Mouse (Mus musculus) embryonic facial prominence, embryonic 13.5 days (tissue): ENCODE data around the gene Caskin1. TPM values are rescaled to one million over a fixed set of nuclear protein-coding genes. Genes with fewer than 3 reads are reported as not detected.

Source experiments
- ATAC-seq: fragments of 200-750 bp; cut with Nextera tagmentation; 2 replicates; pipeline ENCODE4 v1.8.0; 2017; ENCODE audit warnings: low read depth; ENCODE audit not compliant: insufficient number of reproducible peaks, insufficient read depth, low FRiP score, low TSS enrichment
- H3K27ac ChIP-seq: fragments of 300-500 bp; sonication (generic); 2 replicates; pipeline ENCODE4 v1.5.1; 2015; ENCODE audit warnings: moderate library complexity, mild to moderate bottlenecking, inconsistent platforms
- H3K27me3 ChIP-seq: fragments of 300-500 bp; sonication (generic); 2 replicates; pipeline ENCODE4 v1.6.1; 2015; ENCODE audit warnings: mild to moderate bottlenecking, inconsistent platforms
- H3K36me3 ChIP-seq: fragments of 300-500 bp; sonication (generic); 2 replicates; pipeline ENCODE4 v1.6.1; 2015; ENCODE audit warnings: mild to moderate bottlenecking, inconsistent platforms
- H3K4me1 ChIP-seq: fragments of 300-500 bp; sonication (generic); 2 replicates; pipeline ENCODE4 v1.6.1; 2015; ENCODE audit warnings: inconsistent platforms
- H3K4me2 ChIP-seq: fragments of 300-500 bp; sonication (generic); 2 replicates; pipeline ENCODE4 v1.6.1; 2015; ENCODE audit warnings: moderate library complexity, mild to moderate bottlenecking, inconsistent platforms
- H3K4me3 ChIP-seq: fragments of 300-500 bp; sonication (generic); 2 replicates; pipeline ENCODE4 v1.5.1; 2015; ENCODE audit warnings: mild to moderate bottlenecking, inconsistent platforms
- H3K9ac ChIP-seq: fragments of 300-500 bp; sonication (generic); 2 replicates; pipeline ENCODE4 v1.6.1; 2015; ENCODE audit warnings: mild to moderate bottlenecking, inconsistent platforms
- H3K9me3 ChIP-seq: fragments of 300-500 bp; sonication (generic); 2 replicates; pipeline ENCODE4 v1.6.1; 2016; ENCODE audit warnings: inconsistent platforms
- WGBS: fragments of 180-500 bp; shearing (Covaris S2); methylation state at CpG from one replicate; pipeline ENCODE4 v1.1.7; 2015; ENCODE audit warnings: mixed read lengths; 5-methylcytosine and 5-hydroxymethylcytosine counted together
- polyA plus RNA-seq: library from polyadenylated mRNA; unstranded; fragments of >200 nt; fragmentation: Nextera tagmentation; extraction: Ambion mirVana; gene quantifications from 2 replicates; pipeline ENCODE4 v1.2.1, GENCODE M21; 2015

Caskin1 gene
- polyA plus RNA-seq, 1 experiment from 2014 or later: 3.5 TPM

GRCm38 (mm10) chr17:24504085-24504484 lies 15.7 kb downstream of the Caskin1 start:
- Histone ChIP-seq H3K27ac (no peak overlapping the region), H3K4me1 (peaks cover 10% of the 10 kb centered on the region), H3K9me3 (no peaks in the 10 kb centered on the region), H3K36me3 (peaks cover 50% of the 10 kb centered on the region), H3K4me2 (no peak overlapping the region), H3K9ac (no peak overlapping the region), H3K4me3 (no peak overlapping the region), H3K27me3 (peaks cover 4% of the 10 kb centered on the region; the same call in 1 of the 2 replicates)
- 94% methylated on average over 10 of the region's 10 CpGs for WGBS
- ATAC-seq: no peak

DNA sequence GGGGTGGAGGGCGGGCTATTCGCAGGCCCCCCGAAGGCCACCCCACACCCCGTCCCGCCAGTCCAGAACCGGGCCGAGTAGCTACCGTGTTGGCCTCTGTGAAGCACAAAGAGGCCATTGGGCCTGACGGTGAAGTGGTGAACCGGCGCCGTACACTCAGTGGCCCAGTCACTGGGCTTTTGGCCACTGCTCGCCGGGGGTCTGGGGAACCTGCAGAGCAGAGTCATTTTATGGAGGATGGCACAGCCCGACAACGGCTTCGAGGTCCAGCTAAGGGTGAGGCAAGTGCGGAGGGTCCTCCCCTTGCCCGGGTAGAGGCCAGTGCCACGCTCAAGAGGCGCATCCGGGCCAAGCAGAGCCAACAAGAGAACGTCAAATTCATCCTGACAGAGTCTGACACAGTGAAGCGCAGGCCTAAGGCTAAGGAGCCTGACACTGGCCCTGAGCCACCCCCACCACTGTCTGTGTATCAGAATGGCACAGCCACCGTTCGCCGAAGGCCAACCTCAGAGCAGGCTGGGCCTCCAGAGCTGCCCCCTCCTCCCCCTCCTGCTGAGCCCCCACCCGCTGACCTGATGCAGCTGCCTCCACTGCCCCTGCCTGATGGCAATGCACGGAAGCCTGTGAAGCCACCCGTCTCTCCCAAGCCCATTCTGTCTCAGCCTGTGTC lies 17.0 kb downstream of the Caskin1 start:
- peaks cover 4% of the 10 kb centered on the region; the same call in 1 of the 2 replicates for H3K27me3 ChIP-seq
- no peak overlapping the region for H3K4me3 ChIP-seq
- no peak for ATAC-seq
- peaks cover 10% of the 10 kb centered on the region for H3K4me1 ChIP-seq
- no peaks in the 10 kb centered on the region for H3K9me3 ChIP-seq
- peaks cover 63% of the 10 kb centered on the region for H3K36me3 ChIP-seq
- 94% methylated on average over 30 of the region's 30 CpGs for WGBS
- no peak overlapping the region for H3K9ac ChIP-seq
- no peak overlapping the region for H3K4me2 ChIP-seq
- H3K27ac ChIP-seq: no peak overlapping the region

DNA sequence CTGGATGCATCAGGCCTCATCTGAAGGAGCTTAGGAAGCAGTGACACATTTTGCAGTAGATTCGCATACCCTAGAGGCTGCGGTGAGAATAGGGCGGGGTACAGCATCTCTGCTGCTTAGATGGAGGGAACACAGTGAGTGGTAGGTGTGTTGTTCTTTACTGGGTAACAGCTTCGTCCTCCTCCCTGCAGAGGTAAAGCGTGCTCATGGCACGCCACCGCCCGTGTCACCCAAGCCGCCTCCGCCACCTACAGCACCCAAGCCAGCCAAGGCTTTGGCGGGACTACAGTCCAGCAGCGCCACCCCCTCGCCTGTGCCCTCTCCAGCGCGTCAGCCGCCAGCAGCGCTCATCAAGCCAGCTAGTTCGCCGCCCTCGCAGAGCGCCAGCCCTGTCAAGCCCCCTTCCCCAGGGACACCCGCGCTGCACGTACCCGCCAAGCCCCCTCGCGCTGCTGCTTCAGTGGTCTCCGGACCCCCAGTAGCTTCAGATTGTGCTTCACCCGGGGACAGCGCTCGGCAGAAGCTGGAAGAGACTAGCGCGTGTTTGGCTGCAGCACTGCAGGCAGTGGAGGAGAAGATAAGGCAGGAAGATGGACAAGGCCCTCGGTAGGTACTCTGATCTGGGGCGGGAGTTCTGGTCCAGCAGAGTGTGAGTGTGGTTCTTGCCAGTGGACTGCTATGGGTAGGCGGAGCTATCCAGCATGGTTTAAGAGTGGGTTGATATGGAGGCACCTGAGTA lies 18.1 kb downstream of the Caskin1 start:
- Histone ChIP-seq H3K4me1 (peaks cover 10% of the 10 kb centered on the region), H3K9me3 (no peaks in the 10 kb centered on the region), H3K9ac (peak overlapping the region; percentile 44; the same call in 1 of the 2 replicates), H3K4me3 (peak overlapping the region; percentile 11; the same call in 1 of the 2 replicates), H3K4me2 (peak overlapping the region; percentile 50), H3K27ac (no peak overlapping the region), H3K27me3 (peaks cover 4% of the 10 kb centered on the region; the same call in 1 of the 2 replicates), H3K36me3 (peaks cover 69% of the 10 kb centered on the region)
- no peak for ATAC-seq
- WGBS: 29% methylated on average over 36 of the region's 36 CpGs

- H3K27me3 ChIP-seq: peaks cover 4% of the 10 kb centered on the region; the same call in 1 of the 2 replicates
- ATAC-seq: no peak
- no peaks in the 10 kb centered on the region for H3K9me3 ChIP-seq
- 0 out of 2 replicates have a peak overlapping the region, but pooled peaks have one; percentile 6 for H3K9ac ChIP-seq
- H3K36me3 ChIP-seq: peaks cover 73% of the 10 kb centered on the region
- no peak overlapping the region for H3K4me2 ChIP-seq
- WGBS: 59% methylated on average over 19 of the region's 19 CpGs
- no peak overlapping the region for H3K4me3 ChIP-seq
- peaks cover 10% of the 10 kb centered on the region for H3K4me1 ChIP-seq
- no peak overlapping the region for H3K27ac ChIP-seq
Measured at GRCm38 (mm10) chr17:24507129-24507664, 18.8 kb downstream of the Caskin1 start.

GRCm38 (mm10) chr17:24507806-24508460 lies 19.5 kb downstream of the Caskin1 start:
- Histone ChIP-seq H3K9me3 (no peaks in the 10 kb centered on the region), H3K27ac (no peak overlapping the region), H3K4me2 (no peak overlapping the region), H3K4me1 (peaks cover 10% of the 10 kb centered on the region), H3K36me3 (peaks cover 76% of the 10 kb centered on the region), H3K4me3 (no peak overlapping the region), H3K9ac (0 out of 2 replicates have a peak overlapping the region, but pooled peaks have one; percentile 16), H3K27me3 (peaks cover 4% of the 10 kb centered on the region; the same call in 1 of the 2 replicates)
- no peak for ATAC-seq
- 78% methylated on average over 12 of the region's 12 CpGs for WGBS

- Histone ChIP-seq H3K9ac (0 out of 2 replicates have a peak overlapping the region, but pooled peaks have one; percentile 4), H3K27me3 (no peaks in the 10 kb centered on the region), H3K4me2 (peak overlapping the region; percentile 18; the same call in 1 of the 2 replicates), H3K9me3 (no peaks in the 10 kb centered on the region), H3K27ac (no peak overlapping the region), H3K4me1 (no peaks in the 10 kb centered on the region), H3K4me3 (peak overlapping the region; percentile 1; the same call in 1 of the 2 replicates), H3K36me3 (peaks cover 97% of the 10 kb centered on the region)
- ATAC-seq: no peak
- WGBS: 47% methylated on average over 5 of the region's 5 CpGs
Measured at GRCm38 (mm10) chr17:24513609-24514008, 25.2 kb downstream of the Caskin1 start.

GRCm38 (mm10) chr17:24514270-24515257 lies 26.2 kb downstream of the Caskin1 start:
- no peak for ATAC-seq
- peak overlapping the region; percentile 44; the same call in 1 of the 2 replicates for H3K27ac ChIP-seq
- no peaks in the 10 kb centered on the region for H3K27me3 ChIP-seq
- H3K4me2 ChIP-seq: peak overlapping the region; percentile 18
- no peaks in the 10 kb centered on the region for H3K4me1 ChIP-seq
- no peaks in the 10 kb centered on the region for H3K9me3 ChIP-seq
- peaks cover 96% of the 10 kb centered on the region for H3K36me3 ChIP-seq
- WGBS: 86% methylated on average over 24 of the region's 24 CpGs
- 0 out of 2 replicates have a peak overlapping the region, but pooled peaks have one; percentile 1 for H3K4me3 ChIP-seq
- 0 out of 2 replicates have a peak overlapping the region, but pooled peaks have one; percentile 4 for H3K9ac ChIP-seq

DNA sequence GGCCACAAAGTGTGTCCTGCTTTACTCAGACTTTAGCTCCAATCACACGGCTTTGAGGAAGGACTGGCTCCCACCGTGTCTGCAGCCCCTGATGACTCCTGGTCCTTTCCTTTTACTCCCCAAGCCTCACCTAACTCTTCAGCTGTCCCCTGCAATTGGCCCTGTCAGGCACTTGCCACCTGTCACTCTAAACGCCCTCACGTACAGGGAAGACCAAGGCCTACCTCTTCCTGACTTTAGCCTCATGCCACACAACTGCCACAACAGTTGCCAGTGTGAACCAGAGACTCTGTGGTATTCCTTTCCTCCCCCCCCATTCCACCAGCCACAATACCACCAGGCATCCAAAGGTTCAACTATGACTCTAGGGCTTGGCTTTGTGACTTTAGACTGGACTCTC lies 32.0 kb downstream of the Caskin1 start:
- H3K4me2 ChIP-seq: no peak overlapping the region
- H3K4me3 ChIP-seq: no peak overlapping the region
- no peak for ATAC-seq
- WGBS: 88% methylated on average over 4 of the region's 4 CpGs
- H3K27ac ChIP-seq: no peak overlapping the region
- H3K4me1 ChIP-seq: peaks cover 5% of the 10 kb centered on the region; the same call in 1 of the 2 replicates
- no peaks in the 10 kb centered on the region for H3K27me3 ChIP-seq
- H3K9ac ChIP-seq: peak overlapping the region; percentile 4; the same call in 1 of the 2 replicates
- peaks cover 66% of the 10 kb centered on the region for H3K36me3 ChIP-seq
- H3K9me3 ChIP-seq: no peaks in the 10 kb centered on the region

DNA sequence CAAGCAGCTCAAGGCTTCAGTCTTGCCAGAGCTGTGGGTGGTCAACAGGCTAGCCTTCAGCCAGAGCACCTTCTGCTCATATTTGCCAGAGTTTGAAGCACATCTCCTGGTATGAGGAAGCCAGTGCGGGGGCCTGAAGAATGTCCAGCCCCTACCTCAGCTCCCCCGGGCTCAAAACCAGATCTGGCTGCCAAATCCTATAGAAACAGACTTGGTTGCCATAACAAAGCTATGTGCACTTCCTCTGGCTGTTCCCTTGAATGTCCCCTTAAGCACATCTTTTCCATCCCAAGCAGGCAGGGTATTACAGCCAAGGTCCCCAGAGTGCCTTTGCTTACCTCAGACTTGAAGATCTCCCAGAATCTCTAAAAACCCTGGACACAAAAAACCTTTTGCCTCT lies 36.3 kb downstream of the Caskin1 start:
- Histone ChIP-seq H3K4me2 (no peak overlapping the region), H3K4me3 (no peak overlapping the region), H3K27me3 (no peaks in the 10 kb centered on the region), H3K27ac (no peak overlapping the region), H3K4me1 (peaks cover 26% of the 10 kb centered on the region), H3K9me3 (no peaks in the 10 kb centered on the region), H3K36me3 (peaks cover 33% of the 10 kb centered on the region), H3K9ac (peak overlapping the region; percentile 90)
- no peak for ATAC-seq
- WGBS: 74% methylated on average over 2 of the region's 2 CpGs

DNA sequence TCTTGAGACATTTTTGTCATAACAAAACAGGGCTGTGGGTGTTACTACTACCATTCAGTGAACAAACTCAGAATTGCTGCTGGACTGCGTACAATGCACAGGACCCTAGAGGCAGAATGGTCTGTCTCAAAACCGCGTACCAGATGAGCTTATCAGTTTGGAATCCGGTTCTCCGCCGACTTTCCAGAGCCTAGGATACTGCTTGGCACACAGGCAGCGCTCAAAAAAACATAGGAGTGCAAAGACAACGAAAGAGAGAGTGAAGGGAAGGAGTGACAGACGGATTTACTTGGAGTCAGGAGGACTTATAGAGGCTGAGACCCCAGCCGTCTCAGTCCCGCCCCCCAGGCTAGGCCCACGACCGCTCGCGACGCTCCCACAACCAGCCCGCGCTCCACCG lies 38.9 kb downstream of the Caskin1 start:
- peak overlapping the region; percentile 87 for H3K27ac ChIP-seq
- peak; percentile 20; the same call in 1 of the 2 replicates for ATAC-seq
- peak overlapping the region; percentile 90 for H3K9ac ChIP-seq
- no peaks in the 10 kb centered on the region for H3K27me3 ChIP-seq
- H3K9me3 ChIP-seq: no peaks in the 10 kb centered on the region
- H3K4me2 ChIP-seq: peak overlapping the region; percentile 70
- H3K36me3 ChIP-seq: peaks cover 28% of the 10 kb centered on the region
- peak overlapping the region; percentile 74 for H3K4me3 ChIP-seq
- under 1% methylated on average over 19 of the region's 19 CpGs for WGBS
- H3K4me1 ChIP-seq: peaks cover 52% of the 10 kb centered on the region
